Mouse (Mus musculus): Measurements from ENCODE around the gene Kif16b. TPM values are rescaled to one million over a fixed set of nuclear protein-coding genes. Genes with fewer than 3 reads are reported as not detected.

Kif16b gene
- polyA plus RNA-seq, 1 experiment from 2014 or later: 10.3 TPM

GRCm38 (mm10) chr2:142610206-142610605, 291.1 kb downstream of the Kif16b start:
- Histone ChIP-seq H3K4me2 (no peak overlapping the region), H3K36me3 (ENCODE audit: insufficient read depth) (no peaks in the 10 kb centered on the region), H3K4me1 (ENCODE audit: insufficient read depth) (no peaks in the 10 kb centered on the region), H3K9me3 (ENCODE audit: low read depth, low read length) (no peaks in the 10 kb centered on the region), H3K27ac (ENCODE audit: low read depth) (no peak overlapping the region), H3K27me3 (ENCODE audit: insufficient read depth, low read length) (no peaks in the 10 kb centered on the region), H3K4me3 (ENCODE audit: low read depth, low read length) (no peak overlapping the region), H3K9ac (no peak overlapping the region)
- TF ChIP-seq CTCF (IDR thresholded peaks at IDR 0.05; ENCODE audit: low read depth): no peak
- 69% methylated on average over 5 of the region's 5 CpGs for WGBS
- no peak for ATAC-seq (ENCODE audit: insufficient read depth)
- DNase-seq: no peak

GRCm38 (mm10) chr2:142608778-142609177, 292.6 kb downstream of the Kif16b start:
- no peak overlapping the region for H3K9ac ChIP-seq
- H3K4me3 ChIP-seq (ENCODE audit: low read depth, low read length): no peak overlapping the region
- no peaks in the 10 kb centered on the region for H3K27me3 ChIP-seq (ENCODE audit: insufficient read depth, low read length)
- no peaks in the 10 kb centered on the region for H3K9me3 ChIP-seq (ENCODE audit: low read depth, low read length)
- no peaks in the 10 kb centered on the region for H3K4me1 ChIP-seq (ENCODE audit: insufficient read depth)
- DNase-seq (no peak), ATAC-seq (ENCODE audit: insufficient read depth) (no peak)
- no peaks in the 10 kb centered on the region for H3K36me3 ChIP-seq (ENCODE audit: insufficient read depth)
- TF ChIP-seq CTCF (IDR thresholded peaks at IDR 0.05; ENCODE audit: low read depth): no peak
- WGBS: 93% methylated on average over 17 of the region's 17 CpGs
- no peak overlapping the region for H3K27ac ChIP-seq (ENCODE audit: low read depth)
- H3K4me2 ChIP-seq: no peak overlapping the region

GRCm38 (mm10) chr2:142604762-142605161, 296.6 kb downstream of the Kif16b start:
- no peak for DNase-seq

GRCm38 (mm10) chr2:142603210-142603609, 298.1 kb downstream of the Kif16b start:
- no peak for ATAC-seq (ENCODE audit: insufficient read depth)
- 61% methylated on average over 2 of the region's 2 CpGs for WGBS

More at GRCm38 (mm10) chr2:142604762-142605161, 296.6 kb downstream of the Kif16b start:
- Histone ChIP-seq H3K9ac (no peak overlapping the region), H3K36me3 (ENCODE audit: insufficient read depth) (no peaks in the 10 kb centered on the region), H3K4me1 (ENCODE audit: insufficient read depth) (no peaks in the 10 kb centered on the region), H3K27me3 (ENCODE audit: insufficient read depth, low read length) (no peaks in the 10 kb centered on the region), H3K4me2 (no peak overlapping the region), H3K27ac (ENCODE audit: low read depth) (no peak overlapping the region), H3K9me3 (ENCODE audit: low read depth, low read length) (no peaks in the 10 kb centered on the region), H3K4me3 (ENCODE audit: low read depth, low read length) (no peak overlapping the region)
- 61% methylated on average over 4 of the region's 4 CpGs for WGBS
- TF ChIP-seq CTCF (IDR thresholded peaks at IDR 0.05; ENCODE audit: low read depth): peak; percentile 31
- ATAC-seq (ENCODE audit: insufficient read depth): no peak; the same call in 1 of the 2 replicates

GRCm38 (mm10) chr2:142599235-142599634, 302.1 kb downstream of the Kif16b start:
- H3K9me3 ChIP-seq (ENCODE audit: low read depth, low read length): no peaks in the 10 kb centered on the region
- 70% methylated on average over 4 of the region's 4 CpGs for WGBS
- H3K4me1 ChIP-seq (ENCODE audit: insufficient read depth): no peaks in the 10 kb centered on the region
- DNase-seq (no peak), ATAC-seq (ENCODE audit: insufficient read depth) (no peak)
- H3K4me2 ChIP-seq: no peak overlapping the region
- H3K4me3 ChIP-seq (ENCODE audit: low read depth, low read length): no peak overlapping the region
- H3K36me3 ChIP-seq (ENCODE audit: insufficient read depth): no peaks in the 10 kb centered on the region
- H3K27me3 ChIP-seq (ENCODE audit: insufficient read depth, low read length): no peaks in the 10 kb centered on the region
- no peak overlapping the region for H3K9ac ChIP-seq
- H3K27ac ChIP-seq (ENCODE audit: low read depth): no peak overlapping the region
- TF ChIP-seq CTCF (IDR thresholded peaks at IDR 0.05; ENCODE audit: low read depth): no peak

More at GRCm38 (mm10) chr2:142603210-142603609, 298.1 kb downstream of the Kif16b start:
- no peaks in the 10 kb centered on the region for H3K36me3 ChIP-seq (ENCODE audit: insufficient read depth)
- DNase-seq: no peak
- H3K4me3 ChIP-seq (ENCODE audit: low read depth, low read length): no peak overlapping the region
- H3K27ac ChIP-seq (ENCODE audit: low read depth): no peak overlapping the region
- H3K4me2 ChIP-seq: no peak overlapping the region
- no peak for TF ChIP-seq CTCF (IDR thresholded peaks at IDR 0.05; ENCODE audit: low read depth)
- H3K9me3 ChIP-seq (ENCODE audit: low read depth, low read length): no peaks in the 10 kb centered on the region
- H3K9ac ChIP-seq: no peak overlapping the region
- no peaks in the 10 kb centered on the region for H3K4me1 ChIP-seq (ENCODE audit: insufficient read depth)
- H3K27me3 ChIP-seq (ENCODE audit: insufficient read depth, low read length): no peaks in the 10 kb centered on the region

- Histone ChIP-seq H3K27ac (ENCODE audit: low read depth) (no peak overlapping the region), H3K36me3 (ENCODE audit: insufficient read depth) (no peaks in the 10 kb centered on the region), H3K4me3 (ENCODE audit: low read depth, low read length) (no peak overlapping the region), H3K9ac (no peak overlapping the region), H3K27me3 (ENCODE audit: insufficient read depth, low read length) (no peaks in the 10 kb centered on the region), H3K4me1 (ENCODE audit: insufficient read depth) (no peaks in the 10 kb centered on the region), H3K9me3 (ENCODE audit: low read depth, low read length) (no peaks in the 10 kb centered on the region), H3K4me2 (no peak overlapping the region)
- TF ChIP-seq CTCF (IDR thresholded peaks at IDR 0.05; ENCODE audit: low read depth): no peak
- ATAC-seq (ENCODE audit: insufficient read depth): no peak
- 56% methylated on average over 17 of the region's 17 CpGs for WGBS
- DNase-seq: no peak
Observed at GRCm38 (mm10) chr2:142596176-142597170, 304.9 kb downstream of the Kif16b start.

GRCm38 (mm10) chr2:142590938-142591337, 310.4 kb downstream of the Kif16b start:
- no peaks in the 10 kb centered on the region for H3K36me3 ChIP-seq (ENCODE audit: insufficient read depth)
- ATAC-seq (ENCODE audit: insufficient read depth): no peak

More at GRCm38 (mm10) chr2:142590938-142591337, 310.4 kb downstream of the Kif16b start:
- no peaks in the 10 kb centered on the region for H3K4me1 ChIP-seq (ENCODE audit: insufficient read depth)
- H3K27ac ChIP-seq (ENCODE audit: low read depth): no peak overlapping the region
- no peak overlapping the region for H3K9ac ChIP-seq
- H3K4me2 ChIP-seq: no peak overlapping the region
- DNase-seq: no peak
- H3K27me3 ChIP-seq (ENCODE audit: insufficient read depth, low read length): no peaks in the 10 kb centered on the region
- H3K4me3 ChIP-seq (ENCODE audit: low read depth, low read length): no peak overlapping the region
- H3K9me3 ChIP-seq (ENCODE audit: low read depth, low read length): no peaks in the 10 kb centered on the region
- no peak for TF ChIP-seq CTCF (IDR thresholded peaks at IDR 0.05; ENCODE audit: low read depth)

Data from lung, embryonic 14.5 days (tissue).